Mouse (Mus musculus): Measurements from ENCODE around the gene Rpl18. TPM values are rescaled to one million over a fixed set of nuclear protein-coding genes. Genes with fewer than 3 reads are reported as not detected.

Rpl18 gene
- polyA plus RNA-seq, 1 experiment from 2014 or later: 966 TPM

DNA sequence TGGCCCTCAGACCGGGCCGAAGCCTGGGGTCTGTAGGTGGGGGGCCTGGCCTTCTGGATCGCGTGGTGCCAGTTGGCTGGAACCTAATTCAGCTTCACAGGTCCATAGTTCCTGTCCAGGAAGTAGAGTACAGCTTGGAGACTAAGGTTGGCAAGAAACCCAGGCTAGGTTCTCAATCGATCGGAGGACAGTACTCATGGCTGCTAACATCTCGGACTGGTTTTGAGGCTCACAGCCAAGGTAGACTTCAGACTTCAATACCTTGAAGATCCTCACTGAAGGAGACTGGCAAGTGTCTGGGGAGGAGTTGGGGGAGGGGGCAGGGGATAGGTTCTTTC, 5.9 kb downstream of the Rpl18 start:
- H3K4me1 ChIP-seq (ENCODE audit: control insufficient read depth, insufficient read depth, low read length): peaks cover 18% of the 10 kb centered on the region; the same call in 1 of the 2 replicates
- WGBS: 81% methylated on average over 7 of the region's 7 CpGs
- H3K27ac ChIP-seq (ENCODE audit: low read depth, low read length): no peak overlapping the region

DNA sequence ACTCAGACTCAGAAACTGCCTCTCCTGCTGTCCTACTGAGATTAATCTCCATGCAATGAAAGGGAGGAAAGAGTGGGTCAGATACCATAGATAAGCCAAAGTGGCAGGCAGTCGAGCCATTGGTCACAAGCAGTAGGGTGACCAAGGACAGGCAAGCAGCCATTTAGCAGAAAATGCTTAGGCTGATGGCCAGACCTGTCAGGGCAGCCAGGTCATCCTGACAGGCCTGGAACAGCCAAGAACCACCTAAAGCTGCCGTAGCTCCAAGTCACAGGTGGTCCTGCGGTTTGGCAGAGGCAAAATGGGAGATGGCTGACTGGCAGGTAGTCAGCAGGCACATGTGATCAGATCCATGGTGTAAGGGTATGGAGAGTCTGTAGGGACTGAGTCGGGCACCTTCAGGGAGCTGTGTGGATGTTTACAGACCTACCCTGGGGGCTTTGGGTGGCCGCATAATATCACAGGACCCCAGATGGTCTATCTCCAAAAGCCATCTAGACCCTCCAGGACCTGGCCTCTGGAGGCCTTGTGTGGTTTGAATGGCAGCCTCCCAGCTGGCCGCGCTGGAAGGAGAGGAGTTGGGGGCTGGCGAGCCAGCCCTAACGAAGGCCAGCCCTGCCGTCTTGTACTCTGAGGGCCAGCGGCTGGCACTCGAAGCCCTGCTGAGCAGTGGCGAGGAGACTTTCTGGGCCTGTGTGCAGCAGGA, 6.5 kb downstream of the Rpl18 start:
- DNase-seq (ENCODE audit: low spot score) (no peak), ATAC-seq (no peak)
- no peak overlapping the region for H3K27ac ChIP-seq (ENCODE audit: low read depth, low read length)
- no peak overlapping the region for H3K9ac ChIP-seq (ENCODE audit: low read length)
- no peak overlapping the region for H3K4me2 ChIP-seq (ENCODE audit: low read length)
- peaks cover 12% of the 10 kb centered on the region; the same call in 1 of the 2 replicates for H3K4me1 ChIP-seq (ENCODE audit: control insufficient read depth, insufficient read depth, low read length)
- H3K27me3 ChIP-seq (replicated peaks; ENCODE audit: control insufficient read depth, insufficient read depth, low read length): no peaks in the 10 kb centered on the region
- H3K9me3 ChIP-seq (replicated peaks; ENCODE audit: control insufficient read depth, low read length): no peaks in the 10 kb centered on the region
- H3K4me3 ChIP-seq (ENCODE audit: low read depth, low read length): no peak overlapping the region
- 69% methylated on average over 13 of the region's 13 CpGs for WGBS
- peaks cover 78% of the 10 kb centered on the region for H3K36me3 ChIP-seq (ENCODE audit: control insufficient read depth, insufficient read depth, low read length)

More for the DNA sequence above, 5.9 kb downstream of the Rpl18 start:
- no peaks in the 10 kb centered on the region for H3K9me3 ChIP-seq (replicated peaks; ENCODE audit: control insufficient read depth, low read length)
- H3K4me2 ChIP-seq (ENCODE audit: low read length): no peak overlapping the region
- H3K36me3 ChIP-seq (ENCODE audit: control insufficient read depth, insufficient read depth, low read length): peaks cover 73% of the 10 kb centered on the region
- H3K27me3 ChIP-seq (replicated peaks; ENCODE audit: control insufficient read depth, insufficient read depth, low read length): no peaks in the 10 kb centered on the region
- DNase-seq (ENCODE audit: low spot score) (no peak), ATAC-seq (no peak)
- H3K9ac ChIP-seq (ENCODE audit: low read length): no peak overlapping the region
- H3K4me3 ChIP-seq (ENCODE audit: low read depth, low read length): no peak overlapping the region

DNA sequence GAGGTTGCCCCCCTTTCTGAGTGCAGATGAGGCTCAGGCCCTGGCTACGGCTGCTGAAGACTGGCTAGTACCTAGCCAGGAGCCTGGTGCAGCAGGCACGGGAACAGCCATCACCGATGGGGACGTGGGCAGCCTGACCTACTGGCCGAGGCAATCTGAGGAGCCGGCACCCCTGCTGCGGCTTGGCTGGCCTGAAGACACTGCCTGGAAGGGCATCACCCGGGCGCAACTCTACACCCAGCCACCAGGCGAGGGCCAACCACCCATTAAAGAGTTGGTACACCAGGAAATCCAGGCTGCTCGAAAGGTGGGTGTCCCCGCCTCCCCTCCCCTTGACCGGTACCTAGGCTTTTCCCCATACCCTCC, 7.1 kb downstream of the Rpl18 start:
- Histone ChIP-seq H3K9me3 (replicated peaks; ENCODE audit: control insufficient read depth, low read length) (no peaks in the 10 kb centered on the region), H3K9ac (ENCODE audit: low read length) (no peak overlapping the region), H3K4me1 (ENCODE audit: control insufficient read depth, insufficient read depth, low read length) (peaks cover 6% of the 10 kb centered on the region; the same call in 1 of the 2 replicates), H3K27ac (ENCODE audit: low read depth, low read length) (no peak overlapping the region), H3K4me2 (ENCODE audit: low read length) (no peak overlapping the region), H3K4me3 (ENCODE audit: low read depth, low read length) (no peak overlapping the region), H3K27me3 (replicated peaks; ENCODE audit: control insufficient read depth, insufficient read depth, low read length) (no peaks in the 10 kb centered on the region), H3K36me3 (ENCODE audit: control insufficient read depth, insufficient read depth, low read length) (peaks cover 84% of the 10 kb centered on the region)
- ATAC-seq (no peak), DNase-seq (ENCODE audit: low spot score) (no peak)
- WGBS: 86% methylated on average over 13 of the region's 13 CpGs

DNA sequence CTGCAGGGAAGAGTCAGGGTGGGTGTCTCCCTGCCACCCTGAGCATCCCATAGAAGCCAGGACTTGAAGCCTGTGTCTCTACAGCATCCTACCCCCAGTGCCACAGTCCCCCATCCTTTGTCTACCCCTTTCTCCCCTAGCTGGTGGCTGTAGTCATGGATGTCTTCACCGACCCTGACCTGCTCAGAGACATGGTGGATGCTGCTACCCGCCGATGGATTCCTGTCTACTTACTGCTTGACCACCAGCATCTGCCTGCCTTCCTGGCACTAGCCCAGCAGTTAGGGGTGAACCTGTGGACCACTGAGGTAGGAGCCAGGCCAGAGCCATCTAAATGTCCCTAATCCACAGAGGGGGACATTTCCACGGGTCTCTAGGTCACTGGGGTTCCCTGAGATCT, 8.0 kb downstream of the Rpl18 start:
- H3K4me3 ChIP-seq (ENCODE audit: low read depth, low read length): no peak overlapping the region
- no peaks in the 10 kb centered on the region for H3K9me3 ChIP-seq (replicated peaks; ENCODE audit: control insufficient read depth, low read length)
- H3K27me3 ChIP-seq (replicated peaks; ENCODE audit: control insufficient read depth, insufficient read depth, low read length): no peaks in the 10 kb centered on the region
- H3K4me1 ChIP-seq (ENCODE audit: control insufficient read depth, insufficient read depth, low read length): peaks cover 6% of the 10 kb centered on the region; the same call in 1 of the 2 replicates
- ATAC-seq (no peak), DNase-seq (ENCODE audit: low spot score) (no peak)
- WGBS: 93% methylated on average over 4 of the region's 4 CpGs
- H3K27ac ChIP-seq (ENCODE audit: low read depth, low read length): no peak overlapping the region
- H3K9ac ChIP-seq (ENCODE audit: low read length): no peak overlapping the region
- H3K36me3 ChIP-seq (ENCODE audit: control insufficient read depth, insufficient read depth, low read length): peaks cover 87% of the 10 kb centered on the region
- H3K4me2 ChIP-seq (ENCODE audit: low read length): no peak overlapping the region

DNA sequence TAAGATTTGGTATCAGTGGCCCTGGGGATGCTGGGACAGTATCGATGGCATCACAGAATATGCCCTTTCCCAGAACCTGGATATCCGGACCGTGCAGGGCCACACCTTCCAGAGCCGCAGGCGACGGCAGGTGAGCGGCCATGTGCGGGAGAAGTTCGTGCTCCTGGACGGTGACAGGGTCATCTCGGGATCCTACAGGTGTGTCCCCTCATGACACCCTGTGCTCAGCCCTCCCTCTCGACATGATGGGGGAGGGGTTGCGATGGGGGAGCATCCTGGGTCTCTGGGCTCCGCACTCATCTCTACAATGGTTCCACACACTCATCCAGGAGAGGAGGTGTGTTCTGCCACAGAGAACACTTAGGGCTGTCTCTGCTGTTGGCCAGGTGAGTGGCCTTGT, 8.5 kb downstream of the Rpl18 start:
- no peak for ATAC-seq
- WGBS: 96% methylated on average over 14 of the region's 14 CpGs

DNA sequence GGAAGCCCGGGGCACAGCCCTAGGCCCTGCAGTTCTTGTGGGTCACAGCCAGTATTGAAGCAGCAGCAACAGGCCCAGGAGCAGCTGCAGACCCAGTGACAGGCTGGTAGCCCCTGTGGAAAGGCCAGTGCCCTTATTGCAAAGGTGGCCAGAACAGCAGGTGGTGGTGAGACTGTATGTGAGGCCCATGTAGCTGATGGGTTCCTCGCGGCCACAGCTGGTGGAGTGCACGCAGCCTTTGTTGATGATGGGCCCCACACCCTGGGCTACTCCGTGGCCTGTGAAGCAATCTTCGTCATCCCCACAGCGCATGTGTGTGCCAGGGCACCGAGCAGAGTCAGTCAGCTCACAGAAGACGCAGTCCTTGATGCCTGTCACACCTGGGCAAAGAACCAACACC, 9.9 kb downstream of the Rpl18 start:
- H3K36me3 ChIP-seq (ENCODE audit: control insufficient read depth, insufficient read depth, low read length): peaks cover 86% of the 10 kb centered on the region

More for the DNA sequence above, 8.5 kb downstream of the Rpl18 start:
- H3K27me3 ChIP-seq (replicated peaks; ENCODE audit: control insufficient read depth, insufficient read depth, low read length): no peaks in the 10 kb centered on the region
- no peak overlapping the region for H3K27ac ChIP-seq (ENCODE audit: low read depth, low read length)
- no peak overlapping the region for H3K9ac ChIP-seq (ENCODE audit: low read length)
- DNase-seq (ENCODE audit: low spot score): no peak
- no peak overlapping the region for H3K4me3 ChIP-seq (ENCODE audit: low read depth, low read length)
- H3K4me2 ChIP-seq (ENCODE audit: low read length): no peak overlapping the region
- no peaks in the 10 kb centered on the region for H3K9me3 ChIP-seq (replicated peaks; ENCODE audit: control insufficient read depth, low read length)
- H3K4me1 ChIP-seq (ENCODE audit: control insufficient read depth, insufficient read depth, low read length): peaks cover 4% of the 10 kb centered on the region; the same call in 1 of the 2 replicates
- H3K36me3 ChIP-seq (ENCODE audit: control insufficient read depth, insufficient read depth, low read length): peaks cover 88% of the 10 kb centered on the region

DNA sequence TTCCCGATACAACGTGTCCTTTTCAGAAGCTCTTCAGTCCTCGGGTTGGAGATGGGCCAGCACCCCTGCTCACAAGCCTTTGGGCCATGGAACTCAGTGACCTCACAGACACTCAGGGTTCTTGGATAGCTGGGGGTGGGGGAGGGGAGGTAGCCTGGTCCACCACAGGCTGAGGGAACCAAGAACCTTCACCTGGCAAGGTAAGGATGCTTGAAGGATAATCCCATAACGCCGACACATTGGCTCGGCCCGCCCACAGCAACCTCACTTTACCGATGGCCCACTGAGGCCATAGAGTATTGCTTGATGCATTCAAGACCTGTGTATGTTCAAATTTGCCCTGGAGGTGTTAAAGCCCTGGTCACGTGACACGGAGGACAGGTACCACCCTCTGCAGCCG, 10.5 kb downstream of the Rpl18 start, which contains the start of gene Spaca4:
Gene Spaca4 (minus strand): TSS at position 101 of the 400 bp plus-strand sequence.
- H3K27me3 ChIP-seq (replicated peaks; ENCODE audit: control insufficient read depth, insufficient read depth, low read length): no peaks in the 10 kb centered on the region
- H3K36me3 ChIP-seq (ENCODE audit: control insufficient read depth, insufficient read depth, low read length): peaks cover 80% of the 10 kb centered on the region
- no peak within 1 kb of the TSS for H3K4me3 ChIP-seq (ENCODE audit: low read depth, low read length)
- no peak within 1 kb of the TSS for H3K27ac ChIP-seq (ENCODE audit: low read depth, low read length)
- H3K4me2 ChIP-seq (ENCODE audit: low read length): no peak within 1 kb of the TSS
- no peaks in the 10 kb centered on the region for H3K9me3 ChIP-seq (replicated peaks; ENCODE audit: control insufficient read depth, low read length)
- H3K4me1 ChIP-seq (ENCODE audit: control insufficient read depth, insufficient read depth, low read length): no peaks in the 10 kb centered on the region
- DNase-seq (ENCODE audit: low spot score) (no peak), ATAC-seq (no peak)
- 92% methylated on average over 11 of the region's 11 CpGs for WGBS
- H3K9ac ChIP-seq (ENCODE audit: low read length): no peak within 1 kb of the TSS

More for the DNA sequence above, 9.9 kb downstream of the Rpl18 start:
- no peak for ATAC-seq
- no peak for DNase-seq (ENCODE audit: low spot score)
- Histone ChIP-seq H3K4me3 (ENCODE audit: low read depth, low read length) (no peak overlapping the region), H3K27me3 (replicated peaks; ENCODE audit: control insufficient read depth, insufficient read depth, low read length) (no peaks in the 10 kb centered on the region), H3K4me2 (ENCODE audit: low read length) (no peak overlapping the region), H3K4me1 (ENCODE audit: control insufficient read depth, insufficient read depth, low read length) (no peaks in the 10 kb centered on the region), H3K27ac (ENCODE audit: low read depth, low read length) (no peak overlapping the region), H3K9ac (ENCODE audit: low read length) (no peak overlapping the region), H3K9me3 (replicated peaks; ENCODE audit: control insufficient read depth, low read length) (no peaks in the 10 kb centered on the region)
- WGBS: 84% methylated on average over 9 of the region's 9 CpGs

DNA sequence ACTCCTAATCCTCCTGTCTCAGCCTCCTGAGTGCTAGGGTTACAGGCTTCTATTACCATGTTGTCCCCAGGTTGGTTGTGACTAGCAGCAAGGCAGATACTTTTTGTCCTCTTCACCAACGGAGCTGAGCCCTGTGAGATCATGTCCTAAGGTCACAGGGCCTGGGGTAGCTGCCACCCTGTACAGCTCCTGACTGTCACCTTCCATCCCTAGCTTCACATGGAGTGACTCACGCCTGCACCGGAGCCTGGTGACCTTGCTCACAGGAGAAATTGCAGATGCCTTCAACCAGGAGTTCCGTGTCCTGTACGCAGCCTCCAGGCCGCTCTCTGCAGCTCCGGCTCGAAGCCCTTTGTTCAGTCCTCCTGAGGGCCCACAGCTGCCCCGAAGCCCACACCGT, 11.2 kb downstream of the Rpl18 start:
- 93% methylated on average over 10 of the region's 10 CpGs for WGBS
- Histone ChIP-seq H3K4me1 (ENCODE audit: control insufficient read depth, insufficient read depth, low read length) (no peaks in the 10 kb centered on the region), H3K9me3 (replicated peaks; ENCODE audit: control insufficient read depth, low read length) (no peaks in the 10 kb centered on the region), H3K4me3 (ENCODE audit: low read depth, low read length) (no peak overlapping the region), H3K36me3 (ENCODE audit: control insufficient read depth, insufficient read depth, low read length) (peaks cover 73% of the 10 kb centered on the region), H3K27ac (ENCODE audit: low read depth, low read length) (no peak overlapping the region), H3K4me2 (ENCODE audit: low read length) (no peak overlapping the region), H3K27me3 (replicated peaks; ENCODE audit: control insufficient read depth, insufficient read depth, low read length) (no peaks in the 10 kb centered on the region), H3K9ac (ENCODE audit: low read length) (no peak overlapping the region)
- no peak for ATAC-seq
- DNase-seq (ENCODE audit: low spot score): no peak

DNA sequence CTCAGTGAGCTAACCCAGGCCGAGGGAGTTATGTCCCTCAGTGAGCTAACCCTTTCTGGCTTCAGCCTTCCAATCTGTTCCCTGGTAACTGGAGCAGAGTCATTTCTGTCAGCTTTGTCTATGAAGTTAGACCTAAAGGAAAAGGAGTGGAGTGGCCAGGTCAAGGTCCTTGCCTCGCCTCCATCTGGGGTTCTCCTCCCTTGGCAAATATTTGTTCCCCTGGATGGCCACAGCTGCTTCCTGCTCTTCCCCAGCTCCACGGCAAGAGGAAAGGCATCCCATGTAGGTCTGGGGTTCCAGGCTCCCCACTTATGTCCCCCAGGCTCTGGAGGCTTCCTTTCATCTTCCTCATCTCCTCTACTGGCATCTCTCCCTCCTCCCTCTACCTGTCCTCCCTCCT, 12.4 kb downstream of the Rpl18 start:
- DNase-seq (ENCODE audit: low spot score) (no peak), ATAC-seq (no peak)

More for the DNA sequence above, 12.4 kb downstream of the Rpl18 start:
- H3K4me2 ChIP-seq (ENCODE audit: low read length): no peak overlapping the region
- H3K4me1 ChIP-seq (ENCODE audit: control insufficient read depth, insufficient read depth, low read length): no peaks in the 10 kb centered on the region
- no peaks in the 10 kb centered on the region for H3K9me3 ChIP-seq (replicated peaks; ENCODE audit: control insufficient read depth, low read length)
- H3K9ac ChIP-seq (ENCODE audit: low read length): no peak overlapping the region
- WGBS: 85% methylated on average over 3 of the region's 3 CpGs
- no peak overlapping the region for H3K4me3 ChIP-seq (ENCODE audit: low read depth, low read length)
- no peaks in the 10 kb centered on the region for H3K27me3 ChIP-seq (replicated peaks; ENCODE audit: control insufficient read depth, insufficient read depth, low read length)
- no peak overlapping the region for H3K27ac ChIP-seq (ENCODE audit: low read depth, low read length)
- H3K36me3 ChIP-seq (ENCODE audit: control insufficient read depth, insufficient read depth, low read length): peaks cover 61% of the 10 kb centered on the region
